Mouse (Mus musculus): ENCODE measurements around the gene Cpz. TPM values are rescaled to one million over a fixed set of nuclear protein-coding genes. Genes with fewer than 3 reads are reported as not detected.

Gene Cpz
- polyA plus RNA-seq, 1 experiment from 2014 or later = 2.1 TPM

GRCm38 (mm10) chr5:35557946-35558621 is 32.6 kb upstream of the Cpz start:
- H3K36me3 ChIP-seq (ENCODE audit: control insufficient read depth, insufficient read depth, low read length) = peaks cover 51% of the 10 kb centered on the region
- no peaks in the 10 kb centered on the region for H3K4me1 ChIP-seq (ENCODE audit: control insufficient read depth, insufficient read depth, low read length)
- H3K9me3 ChIP-seq (ENCODE audit: control insufficient read depth, low read length) = no peaks in the 10 kb centered on the region
- no peak overlapping the region for H3K9ac ChIP-seq (ENCODE audit: low read depth, low read length)
- no peak overlapping the region for H3K27ac ChIP-seq (ENCODE audit: low read depth, low read length)
- H3K4me2 ChIP-seq (replicated peaks; ENCODE audit: low read depth, low read length) = no peak overlapping the region
- no peak for ATAC-seq (ENCODE audit: low FRiP score, low TSS enrichment)
- no peak overlapping the region for H3K4me3 ChIP-seq (ENCODE audit: low read length)
- 79% methylated on average over 13 of the region's 13 CpGs for WGBS
- no peaks in the 10 kb centered on the region for H3K27me3 ChIP-seq (ENCODE audit: control insufficient read depth, insufficient read depth, low read length)

- H3K27ac ChIP-seq (ENCODE audit: low read depth, low read length) = no peak overlapping the region
- H3K27me3 ChIP-seq (ENCODE audit: control insufficient read depth, insufficient read depth, low read length) = no peaks in the 10 kb centered on the region
- no peak overlapping the region for H3K4me3 ChIP-seq (ENCODE audit: low read length)
- no peaks in the 10 kb centered on the region for H3K4me1 ChIP-seq (ENCODE audit: control insufficient read depth, insufficient read depth, low read length)
- no peaks in the 10 kb centered on the region for H3K9me3 ChIP-seq (ENCODE audit: control insufficient read depth, low read length)
- WGBS = 93% methylated on average over 7 of the region's 7 CpGs
- peaks cover 34% of the 10 kb centered on the region for H3K36me3 ChIP-seq (ENCODE audit: control insufficient read depth, insufficient read depth, low read length)
- no peak overlapping the region for H3K4me2 ChIP-seq (replicated peaks; ENCODE audit: low read depth, low read length)
- no peak overlapping the region for H3K9ac ChIP-seq (ENCODE audit: low read depth, low read length)
- ATAC-seq (ENCODE audit: low FRiP score, low TSS enrichment) = no peak
Observed at GRCm38 (mm10) chr5:35556393-35556792, 30.9 kb upstream of the Cpz start.

- H3K27me3 ChIP-seq (ENCODE audit: control insufficient read depth, insufficient read depth, low read length) = no peaks in the 10 kb centered on the region
- H3K4me3 ChIP-seq (ENCODE audit: low read length) = no peak overlapping the region
- 82% methylated on average over 4 of the region's 4 CpGs for WGBS
- ATAC-seq (ENCODE audit: low FRiP score, low TSS enrichment) = no peak
- H3K4me1 ChIP-seq (ENCODE audit: control insufficient read depth, insufficient read depth, low read length) = no peaks in the 10 kb centered on the region
- no peak overlapping the region for H3K9ac ChIP-seq (ENCODE audit: low read depth, low read length)
- no peak overlapping the region for H3K4me2 ChIP-seq (replicated peaks; ENCODE audit: low read depth, low read length)
- peaks cover 16% of the 10 kb centered on the region; the same call in 1 of the 2 replicates for H3K36me3 ChIP-seq (ENCODE audit: control insufficient read depth, insufficient read depth, low read length)
- H3K9me3 ChIP-seq (ENCODE audit: control insufficient read depth, low read length) = no peaks in the 10 kb centered on the region
- no peak overlapping the region for H3K27ac ChIP-seq (ENCODE audit: low read depth, low read length)
Observed at GRCm38 (mm10) chr5:35552838-35553539, 27.5 kb upstream of the Cpz start.

- no peaks in the 10 kb centered on the region for H3K27me3 ChIP-seq (ENCODE audit: control insufficient read depth, insufficient read depth, low read length)
- H3K36me3 ChIP-seq (ENCODE audit: control insufficient read depth, insufficient read depth, low read length) = peaks cover 9% of the 10 kb centered on the region; the same call in 1 of the 2 replicates
- H3K9ac ChIP-seq (ENCODE audit: low read depth, low read length) = no peak overlapping the region
- no peak overlapping the region for H3K4me2 ChIP-seq (replicated peaks; ENCODE audit: low read depth, low read length)
- H3K9me3 ChIP-seq (ENCODE audit: control insufficient read depth, low read length) = no peaks in the 10 kb centered on the region
- ATAC-seq (ENCODE audit: low FRiP score, low TSS enrichment) = no peak
- no peaks in the 10 kb centered on the region for H3K4me1 ChIP-seq (ENCODE audit: control insufficient read depth, insufficient read depth, low read length)
- 51% methylated on average over 7 of the region's 7 CpGs for WGBS
- no peak overlapping the region for H3K4me3 ChIP-seq (ENCODE audit: low read length)
- no peak overlapping the region for H3K27ac ChIP-seq (ENCODE audit: low read depth, low read length)
Observed at GRCm38 (mm10) chr5:35551855-35552837, 26.6 kb upstream of the Cpz start.

GRCm38 (mm10) chr5:35546127-35546526 is 20.6 kb upstream of the Cpz start:
- ATAC-seq (ENCODE audit: low FRiP score, low TSS enrichment) = no peak
- H3K4me1 ChIP-seq (ENCODE audit: control insufficient read depth, insufficient read depth, low read length) = no peaks in the 10 kb centered on the region
- no peaks in the 10 kb centered on the region for H3K9me3 ChIP-seq (ENCODE audit: control insufficient read depth, low read length)
- H3K4me2 ChIP-seq (replicated peaks; ENCODE audit: low read depth, low read length) = no peak overlapping the region
- H3K9ac ChIP-seq (ENCODE audit: low read depth, low read length) = no peak overlapping the region
- no peak overlapping the region for H3K4me3 ChIP-seq (ENCODE audit: low read length)
- H3K27me3 ChIP-seq (ENCODE audit: control insufficient read depth, insufficient read depth, low read length) = no peaks in the 10 kb centered on the region
- H3K27ac ChIP-seq (ENCODE audit: low read depth, low read length) = no peak overlapping the region
- no peaks in the 10 kb centered on the region for H3K36me3 ChIP-seq (ENCODE audit: control insufficient read depth, insufficient read depth, low read length)

- ATAC-seq (ENCODE audit: low FRiP score, low TSS enrichment) = no peak
- H3K36me3 ChIP-seq (ENCODE audit: control insufficient read depth, insufficient read depth, low read length) = no peaks in the 10 kb centered on the region
- H3K9ac ChIP-seq (ENCODE audit: low read depth, low read length) = no peak overlapping the region
- H3K4me3 ChIP-seq (ENCODE audit: low read length) = no peak overlapping the region
- no peaks in the 10 kb centered on the region for H3K27me3 ChIP-seq (ENCODE audit: control insufficient read depth, insufficient read depth, low read length)
- no peak overlapping the region for H3K4me2 ChIP-seq (replicated peaks; ENCODE audit: low read depth, low read length)
- 70% methylated on average over 4 of the region's 4 CpGs for WGBS
- H3K27ac ChIP-seq (ENCODE audit: low read depth, low read length) = no peak overlapping the region
- H3K4me1 ChIP-seq (ENCODE audit: control insufficient read depth, insufficient read depth, low read length) = peaks cover 7% of the 10 kb centered on the region; the same call in 1 of the 2 replicates
- no peaks in the 10 kb centered on the region for H3K9me3 ChIP-seq (ENCODE audit: control insufficient read depth, low read length)
Observed at GRCm38 (mm10) chr5:35541059-35541790, 15.7 kb upstream of the Cpz start.

- no peaks in the 10 kb centered on the region for H3K36me3 ChIP-seq (ENCODE audit: control insufficient read depth, insufficient read depth, low read length)
- H3K4me1 ChIP-seq (ENCODE audit: control insufficient read depth, insufficient read depth, low read length) = peaks cover 7% of the 10 kb centered on the region; the same call in 1 of the 2 replicates
- no peaks in the 10 kb centered on the region for H3K9me3 ChIP-seq (ENCODE audit: control insufficient read depth, low read length)
- 44% methylated on average over 5 of the region's 5 CpGs for WGBS
- H3K9ac ChIP-seq (ENCODE audit: low read depth, low read length) = no peak overlapping the region
- no peaks in the 10 kb centered on the region for H3K27me3 ChIP-seq (ENCODE audit: control insufficient read depth, insufficient read depth, low read length)
- H3K27ac ChIP-seq (ENCODE audit: low read depth, low read length) = no peak overlapping the region
- ATAC-seq (ENCODE audit: low FRiP score, low TSS enrichment) = no peak
- H3K4me3 ChIP-seq (ENCODE audit: low read length) = no peak overlapping the region
- H3K4me2 ChIP-seq (replicated peaks; ENCODE audit: low read depth, low read length) = no peak overlapping the region
Observed at GRCm38 (mm10) chr5:35540555-35540954, 15.1 kb upstream of the Cpz start.

- H3K9ac ChIP-seq (ENCODE audit: low read depth, low read length) = no peak overlapping the region
- H3K36me3 ChIP-seq (ENCODE audit: control insufficient read depth, insufficient read depth, low read length) = no peaks in the 10 kb centered on the region
- 43% methylated on average over 4 of the region's 4 CpGs for WGBS
- no peak overlapping the region for H3K4me2 ChIP-seq (replicated peaks; ENCODE audit: low read depth, low read length)
- ATAC-seq (ENCODE audit: low FRiP score, low TSS enrichment) = no peak
- H3K27ac ChIP-seq (ENCODE audit: low read depth, low read length) = no peak overlapping the region
- H3K4me1 ChIP-seq (ENCODE audit: control insufficient read depth, insufficient read depth, low read length) = peaks cover 7% of the 10 kb centered on the region; the same call in 1 of the 2 replicates
- H3K4me3 ChIP-seq (ENCODE audit: low read length) = no peak overlapping the region
- H3K27me3 ChIP-seq (ENCODE audit: control insufficient read depth, insufficient read depth, low read length) = no peaks in the 10 kb centered on the region
- no peaks in the 10 kb centered on the region for H3K9me3 ChIP-seq (ENCODE audit: control insufficient read depth, low read length)
Observed at GRCm38 (mm10) chr5:35539576-35539975, 14.1 kb upstream of the Cpz start.

Data from kidney, embryonic 14.5 days (tissue).